Mouse (Mus musculus) MEL (cell line): ENCODE data around the gene Rph3al. TPM values are rescaled to one million over a fixed set of nuclear protein-coding genes. Genes with fewer than 3 reads are reported as not detected.

ENCODE experiments used
- DNase-seq: peaks from one replicate; pipeline ENCODE4 v3.0.0; 2011; ENCODE audit warnings: low read depth, low spot score
- H3K27ac ChIP-seq: 2 replicates; pipeline ENCODE4 v1.5.1; 2012; ENCODE audit warnings: low read depth, mild to moderate bottlenecking, control low read depth, low read length, moderate library complexity; ENCODE audit not compliant: control insufficient read depth
- H3K27me3 ChIP-seq, 2 experiments: fragments of 150-350 bp in 1 of 2; sonication (generic) in 1 of 2; 2 replicates each; pipeline ENCODE4 v1.6.1; 2012; ENCODE audit warnings: low read length in 2 of 2, mild to moderate bottlenecking in 2 of 2, improper control_type of control experiment in 1 of 2, moderate library complexity in 1 of 2; ENCODE audit not compliant: insufficient read depth in 2 of 2, control insufficient read depth in 1 of 2
- H3K36me3 ChIP-seq, 2 experiments: 2 replicates each; pipeline ENCODE4 v1.6.1; 2012 to 2014; ENCODE audit warnings: low read length in 2 of 2, improper control_type of control experiment in 1 of 2, inconsistent platforms in 1 of 2, mild to moderate bottlenecking in 1 of 2; ENCODE audit not compliant: insufficient read depth in 2 of 2, control insufficient read depth in 1 of 2
- H3K4me1 ChIP-seq, 2 experiments: fragments of 150-350 bp in 1 of 2; sonication (generic) in 1 of 2; 2 replicates each; pipeline ENCODE4 v1.6.1; 2012; ENCODE audit warnings: low read length in 2 of 2, improper control_type of control experiment in 1 of 2, mild to moderate bottlenecking in 1 of 2; ENCODE audit not compliant: insufficient read depth in 2 of 2, control insufficient read depth in 1 of 2
- H3K4me3 ChIP-seq, 2 experiments: fragments of 150-350 bp in 1 of 2; sonication (generic) in 1 of 2; 2 replicates each; pipeline ENCODE4 v1.5.1; 2012; ENCODE audit warnings: low read depth in 2 of 2, low read length in 2 of 2, mild to moderate bottlenecking in 2 of 2, moderate library complexity in 2 of 2, control low read depth in 1 of 2, improper control_type of control experiment in 1 of 2; ENCODE audit not compliant: control insufficient read depth in 1 of 2, insufficient read depth in 1 of 2
- H3K79me2 ChIP-seq: 2 replicates; pipeline ENCODE4 v1.6.1; 2012; ENCODE audit warnings: mild to moderate bottlenecking, low read length, moderate library complexity; ENCODE audit not compliant: control insufficient read depth, poor library complexity, insufficient read depth
- H3K9ac ChIP-seq: 2 replicates; pipeline ENCODE4 v1.6.1; 2012; ENCODE audit warnings: low read depth, mild to moderate bottlenecking, control low read depth, low read length, moderate library complexity; ENCODE audit not compliant: control insufficient read depth, poor library complexity, severe bottlenecking
- H3K9me3 ChIP-seq: fragments of 150-350 bp; sonication (generic); replicated peaks from 2 replicates; pipeline ENCODE4 v1.6.1; 2012; ENCODE audit warnings: mild to moderate bottlenecking, low read length, improper control_type of control experiment, moderate library complexity; ENCODE audit not compliant: insufficient read depth
- BHLHE40 ChIP-seq: IDR thresholded peaks from 2 replicates; pipeline ENCODE4 v1.6.1; 2012; ENCODE audit warnings: low read depth, mild to moderate bottlenecking, inconsistent platforms, low read length, improper control_type of control experiment, borderline replicate concordance
- CHD1 ChIP-seq: IDR thresholded peaks from 2 replicates; pipeline ENCODE4 v1.6.1; 2012; ENCODE audit warnings: low read depth, mild to moderate bottlenecking, inconsistent platforms, low read length, improper control_type of control experiment
- CTCF ChIP-seq, 3 experiments: IDR thresholded peaks in 2 of 3; conservative IDR thresholded peaks in 1 of 3; 2 replicates each; pipeline ENCODE4 v1.5.1; 2011 to 2012; ENCODE audit warnings: low read length in 3 of 3, low read depth in 2 of 3, mild to moderate bottlenecking in 2 of 3, improper control_type of control experiment in 1 of 3, inconsistent platforms in 1 of 3, mixed read lengths in 1 of 3, moderate library complexity in 1 of 3; ENCODE audit not compliant: control insufficient read depth in 1 of 3, insufficient read depth in 1 of 3, poor library complexity in 1 of 3, severe bottlenecking in 1 of 3
- E2F4 ChIP-seq: IDR thresholded peaks from 2 replicates; pipeline ENCODE4 v1.6.1; 2011; ENCODE audit warnings: low read depth, low read length, improper control_type of control experiment, borderline replicate concordance
- ELF1 ChIP-seq: IDR thresholded peaks from 2 replicates; pipeline ENCODE4 v1.6.1; 2014; ENCODE audit warnings: low read depth, mild to moderate bottlenecking, inconsistent platforms, low read length, improper control_type of control experiment, moderate library complexity
- EP300 ChIP-seq, 2 experiments: IDR thresholded peaks; 2 replicates each; pipeline ENCODE4 v1.6.1; 2011; ENCODE audit warnings: improper control_type of control experiment in 2 of 2, low read length in 2 of 2, low read depth in 1 of 2, mild to moderate bottlenecking in 1 of 2
- ETS1 ChIP-seq: IDR thresholded peaks from 2 replicates; pipeline ENCODE4 v1.6.1; 2012; ENCODE audit warnings: low read depth, mild to moderate bottlenecking, inconsistent platforms, low read length, improper control_type of control experiment, moderate library complexity
- GATA1 ChIP-seq: IDR thresholded peaks from 2 replicates; pipeline ENCODE4 v1.6.1; 2011; ENCODE audit warnings: low read depth, low read length, improper control_type of control experiment
- HCFC1 ChIP-seq: IDR thresholded peaks from 2 replicates; pipeline ENCODE4 v1.6.1; 2012; ENCODE audit warnings: low read depth, mild to moderate bottlenecking, inconsistent platforms, low read length, improper control_type of control experiment, moderate library complexity
- MAFK ChIP-seq: IDR thresholded peaks from 2 replicates; pipeline ENCODE4 v1.6.1; 2011; ENCODE audit warnings: low read depth, mild to moderate bottlenecking, low read length, improper control_type of control experiment, borderline replicate concordance
- MAX ChIP-seq: IDR thresholded peaks from 2 replicates; pipeline ENCODE4 v1.6.1; 2011; ENCODE audit warnings: low read length, improper control_type of control experiment
- MAZ ChIP-seq: IDR thresholded peaks from 2 replicates; pipeline ENCODE4 v1.6.1; 2012; ENCODE audit warnings: low read depth, mild to moderate bottlenecking, inconsistent platforms, low read length, improper control_type of control experiment
- MYB ChIP-seq: IDR thresholded peaks from 2 replicates; pipeline ENCODE4 v1.6.1; 2011; ENCODE audit warnings: mild to moderate bottlenecking, low read depth, low read length, improper control_type of control experiment
- MYC ChIP-seq: IDR thresholded peaks from 2 replicates; pipeline ENCODE4 v1.6.1; 2011; ENCODE audit warnings: low read depth, mild to moderate bottlenecking, low read length, improper control_type of control experiment, moderate library complexity
- NELFE ChIP-seq: IDR thresholded peaks from 2 replicates; pipeline ENCODE4 v1.6.1; 2011; ENCODE audit warnings: low read depth, low read length, improper control_type of control experiment
- POLR2A ChIP-seq, 2 experiments: IDR thresholded peaks; 2 replicates each; pipeline ENCODE4 v1.6.1; 2011 to 2012; ENCODE audit warnings: low read length in 2 of 2, mild to moderate bottlenecking in 2 of 2, control low read depth in 1 of 2, improper control_type of control experiment in 1 of 2, low read depth in 1 of 2, moderate library complexity in 1 of 2; ENCODE audit not compliant: control insufficient read depth in 1 of 2, insufficient read depth in 1 of 2, poor library complexity in 1 of 2
- POLR2AphosphoS5 ChIP-seq: IDR thresholded peaks from 2 replicates; pipeline ENCODE4 v1.6.1; 2012; ENCODE audit warnings: low read depth, borderline replicate concordance, mild to moderate bottlenecking, inconsistent platforms, low read length, moderate library complexity, mixed read lengths
- RAD21 ChIP-seq: IDR thresholded peaks from 2 replicates; pipeline ENCODE4 v1.6.1; 2011; ENCODE audit warnings: mild to moderate bottlenecking, low read depth, low read length, improper control_type of control experiment
- RCOR1 ChIP-seq: IDR thresholded peaks from 2 replicates; pipeline ENCODE4 v1.6.1; 2012; ENCODE audit warnings: low read depth, mild to moderate bottlenecking, inconsistent platforms, low read length, improper control_type of control experiment
- SIN3A ChIP-seq: IDR thresholded peaks from 2 replicates; pipeline ENCODE4 v1.6.1; 2012; ENCODE audit warnings: low read length, improper control_type of control experiment, inconsistent platforms
- SMC3 ChIP-seq: IDR thresholded peaks from 2 replicates; pipeline ENCODE4 v1.6.1; 2011; ENCODE audit warnings: low read depth, low read length, improper control_type of control experiment
- TAL1 ChIP-seq: IDR thresholded peaks from 2 replicates; pipeline ENCODE4 v1.6.1; 2012; ENCODE audit warnings: mild to moderate bottlenecking, inconsistent platforms, low read length, moderate library complexity, mixed read lengths
- TCF12 ChIP-seq: IDR thresholded peaks from 2 replicates; pipeline ENCODE4 v1.6.1; 2014; ENCODE audit warnings: low read depth, mild to moderate bottlenecking, inconsistent platforms, low read length, improper control_type of control experiment, moderate library complexity
- UBTF ChIP-seq: IDR thresholded peaks from 2 replicates; pipeline ENCODE4 v1.6.1; 2012; ENCODE audit warnings: low read depth, mild to moderate bottlenecking, inconsistent platforms, low read length, improper control_type of control experiment, moderate library complexity, borderline replicate concordance; ENCODE audit not compliant: insufficient read depth
- USF2 ChIP-seq, 2 experiments: IDR thresholded peaks; 2 replicates each; pipeline ENCODE4 v1.6.1; 2011 to 2012; ENCODE audit warnings: improper control_type of control experiment in 2 of 2, low read length in 2 of 2, borderline replicate concordance in 1 of 2, inconsistent platforms in 1 of 2, low read depth in 1 of 2, mild to moderate bottlenecking in 1 of 2; ENCODE audit not compliant: insufficient read depth in 1 of 2
- ZMIZ1 ChIP-seq: IDR thresholded peaks from 2 replicates; pipeline ENCODE4 v1.6.1; 2012; ENCODE audit warnings: low read depth, mild to moderate bottlenecking, inconsistent platforms, low read length, improper control_type of control experiment, moderate library complexity
- polyA plus RNA-seq, 2 experiments: library from polyadenylated mRNA; stranded (reverse) in 1 of 2; unstranded in 1 of 2; fragments of >175 nt in 1 of 2; fragments of >200 nt in 1 of 2; gene quantifications; 2 replicates each; pipeline versions ENCODE4 v1.2.1 to v1.2.4; 2012; ENCODE audit warnings: low replicate concordance in 2 of 2, low read depth in 1 of 2; ENCODE audit not compliant: insufficient read length in 2 of 2, insufficient read depth in 1 of 2, missing spikeins in 1 of 2
- total RNA-seq: library from RNA; depleted of rRNA; stranded (reverse); fragments of 300-350 nt; gene quantifications from 2 replicates; pipeline ENCODE4 v1.2.3, GENCODE M21; 2012

Gene Rph3al
- total and polyA plus RNA-seq, 3 experiments = 9.4 to 23.0 TPM; not detected in 1

- no peak overlapping the region for H3K4me3 ChIP-seq
- no peak overlapping the region for H3K9ac ChIP-seq
- TF ChIP-seq NELFE (no peak), RAD21 (no peak), MYC (no peak), HCFC1 (no peak), POLR2A (IDR thresholded peaks at IDR 0.05; ENCODE audit: control insufficient read depth in 1 of 2, insufficient read depth in 1 of 2, low read depth in 1 of 2, low read length in 2 of 2, poor library complexity in 1 of 2) (no peak), TAL1 (no peak), CHD1 (no peak), SMC3 (no peak), ZMIZ1 (no peak), USF2 (IDR thresholded peaks at IDR 0.05; ENCODE audit: borderline replicate concordance in 1 of 2, insufficient read depth in 1 of 2, low read depth in 1 of 2, low read length in 2 of 2) (no peak), RCOR1 (no peak), TCF12 (no peak)
- H3K36me3 ChIP-seq = no peaks in the 10 kb centered on the region
- H3K9me3 ChIP-seq = no peaks in the 10 kb centered on the region
- no peaks in the 10 kb centered on the region for H3K79me2 ChIP-seq
- DNase-seq = peak; percentile 33
- no peaks in the 10 kb centered on the region for H3K4me1 ChIP-seq
- H3K27ac ChIP-seq = no peak overlapping the region
- peaks cover 5 to 20% of the 10 kb centered on the region in 2 experiments for H3K27me3 ChIP-seq
Measured at GRCm38 (mm10) chr11:75811900-75812299, 126.3 kb downstream of the Rph3al start.

- Histone ChIP-seq H3K27ac (no peak overlapping the region), H3K4me3 (no peak overlapping the region), H3K4me1 (no peaks in the 10 kb centered on the region), H3K9ac (no peak overlapping the region), H3K36me3 (no peaks in the 10 kb centered on the region), H3K79me2 (no peaks in the 10 kb centered on the region), H3K27me3 (peaks cover 5 to 24% of the 10 kb centered on the region in 2 experiments), H3K9me3 (no peaks in the 10 kb centered on the region)
- no peak for DNase-seq
- TF ChIP-seq GATA1 = no peak
- no peak for TF ChIP-seq BHLHE40
- TF ChIP-seq SMC3 = no peak
- no peak for TF ChIP-seq NELFE
- no peak for TF ChIP-seq ETS1
- no peak for TF ChIP-seq MAZ
- TF ChIP-seq MAFK = no peak
- no peak for TF ChIP-seq SIN3A
- no peak for TF ChIP-seq EP300 (IDR thresholded peaks at IDR 0.05; ENCODE audit: low read depth in 1 of 2, low read length in 2 of 2)
- TF ChIP-seq CHD1 = no peak
- no peak for TF ChIP-seq POLR2AphosphoS5
- TF ChIP-seq MAX = no peak
- no peak for TF ChIP-seq UBTF
- TF ChIP-seq CTCF (IDR thresholded peaks at IDR 0.05 in 2 of 3, conservative IDR thresholded peaks at IDR 0.05 in 1 of 3; ENCODE audit: control insufficient read depth in 1 of 3, insufficient read depth in 1 of 3, low read depth in 2 of 3, low read length in 3 of 3, poor library complexity in 1 of 3, severe bottlenecking in 1 of 3) = no peak
- no peak for TF ChIP-seq MYB
- no peak for TF ChIP-seq RAD21
- TF ChIP-seq ELF1 = no peak
- no peak for TF ChIP-seq E2F4
Measured at GRCm38 (mm10) chr11:75810526-75810925, 127.7 kb downstream of the Rph3al start.
